Mouse (Mus musculus) layer of hippocampus, adult 8-10 months (tissue): Measurements from ENCODE around the gene Sugt1. TPM values are rescaled to one million over a fixed set of nuclear protein-coding genes. Genes with fewer than 3 reads are reported as not detected.

Experiments used
- DNase-seq, 2 experiments: peaks; one replicate each; pipeline ENCODE4 v3.0.0; 2022; ENCODE audit warnings: low spot score in 2 of 2
- microRNA-seq, 2 experiments: library from miRNA; unstranded; fragments of <30 nt; microRNA quantifications; one replicate each; pipeline ENCODE4 v1.2.0; 2022
- total RNA-seq, 4 experiments: library from RNA; stranded (reverse); gene quantifications; 2 replicates each; pipeline ENCODE4 v1.2.4; 2022

The Sugt1 gene
- total RNA-seq, 4 experiments from 2014 or later, result 76.6 to 98.3 (median 84.8) TPM

DNA sequence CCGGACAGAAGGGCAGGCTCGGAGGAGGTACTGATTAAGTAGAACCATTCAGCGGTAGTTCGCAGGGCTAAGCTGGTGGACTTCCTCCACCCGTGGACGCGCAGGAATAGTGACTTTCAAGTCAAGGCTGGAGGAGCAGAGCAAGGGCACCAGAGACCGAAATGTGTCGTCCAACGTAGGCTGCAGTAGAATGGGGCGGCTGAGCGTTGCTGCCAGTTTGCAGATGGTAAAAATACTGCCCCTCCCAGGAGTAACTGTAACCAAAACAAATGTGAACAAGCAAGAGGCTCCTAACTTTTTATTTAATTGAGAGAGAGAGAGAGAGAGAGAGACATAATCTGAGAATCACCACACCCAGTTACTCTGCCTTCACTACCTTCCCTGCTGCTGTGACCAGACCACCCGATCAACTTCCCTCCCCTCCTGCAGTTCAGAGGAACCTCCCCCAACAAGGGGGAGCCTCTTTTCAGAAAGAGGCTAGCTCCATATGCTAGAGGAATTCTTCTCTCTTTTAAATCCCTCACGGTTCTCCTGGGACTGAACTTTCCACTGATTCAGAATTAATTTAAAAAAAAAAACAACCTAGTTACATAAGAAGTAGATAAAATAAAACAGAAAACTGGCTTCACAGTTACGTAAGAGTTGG lies 89.7 kb downstream of the Sugt1 start:
- DNase-seq, result no peak

DNA sequence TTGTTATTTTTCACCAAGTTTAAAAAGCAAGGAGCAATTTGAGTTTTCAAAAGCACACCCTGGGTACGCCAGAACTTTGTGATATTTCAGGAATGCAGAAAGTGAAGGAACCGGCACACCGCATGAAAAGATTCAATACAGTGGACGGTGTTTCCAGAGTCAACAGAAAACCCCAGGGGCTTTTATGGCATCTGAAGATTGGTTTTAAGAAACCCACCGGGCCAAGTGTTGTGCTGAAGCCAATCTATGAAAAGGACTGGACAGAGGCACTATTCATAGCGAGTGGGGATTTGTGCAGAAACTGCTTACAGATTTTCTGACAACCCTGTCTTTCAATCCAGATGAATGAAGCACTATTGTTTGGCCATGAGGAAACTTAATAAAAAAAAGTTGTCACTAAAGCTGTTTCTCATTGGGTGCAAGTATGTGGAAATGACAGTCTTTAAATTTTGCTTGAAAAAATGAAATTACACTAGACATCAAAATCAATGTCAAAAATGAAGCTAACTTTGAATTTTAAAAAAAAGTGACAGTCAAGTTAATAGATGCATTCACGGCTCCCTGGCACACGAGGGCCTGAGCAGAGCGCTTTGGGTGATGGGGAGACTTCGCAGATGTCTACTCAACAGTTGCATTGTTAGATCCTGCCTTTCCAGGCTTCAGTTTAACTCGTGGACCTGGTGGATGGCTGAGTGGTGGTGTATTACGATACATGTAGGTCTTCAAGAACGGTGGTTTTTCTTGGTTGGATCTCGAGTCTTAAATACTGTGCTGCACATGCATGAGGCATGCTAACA lies 90.6 kb downstream of the Sugt1 start:
- no peak for DNase-seq

- no peak for DNase-seq
These were observed 93.2 kb downstream of the Sugt1 start for GRCm38 (mm10) chr14:79680652-79681051.

Small RNA genes within 50 kb of the gene (microRNA-seq; reads per million reads assigned to microRNA genes)
- gene Gm27857, result 0 reads per million in 2 experiments

Other genes starting within 250 kb of the Sugt1 start
- gene Naa16, start 196.9 kb upstream of the Sugt1 start, total RNA-seq, result 10 to 100 TPM; 14.6 to 17.0 (median 16.3) TPM
- 1 to 10 TPM; 5.5 to 7.6 (median 5.9) TPM for gene Mtrf1, start 189.9 kb upstream of the Sugt1 start, total RNA-seq
- 10 to 100 TPM; 38.4 to 44.3 (median 41.1) TPM for gene Kbtbd7, start 161.2 kb upstream of the Sugt1 start, total RNA-seq
- gene Kbtbd6, start 135.9 kb upstream of the Sugt1 start, total RNA-seq, result 1 to 10 TPM in 3 of 4 experiments, under 1 TPM in 1; 0.89 to 1.2 (median 1.1) TPM
- gene Elf1, start 106.5 kb upstream of the Sugt1 start, total RNA-seq, result 1 to 10 TPM; 4.2 to 7.9 (median 6.2) TPM
- 10 to 100 TPM; 47.9 to 53.4 (median 48.8) TPM for gene Wbp4, start 106.2 kb upstream of the Sugt1 start, total RNA-seq
- 1 to 10 TPM; 1.7 to 6.2 (median 3.7) TPM for gene Cnmd, start 74.5 kb downstream of the Sugt1 start, total RNA-seq
- 10 to 100 TPM; 62.3 to 64.6 (median 63.1) TPM for gene Pcdh8, start 183.6 kb downstream of the Sugt1 start, total RNA-seq